Mouse (Mus musculus): ENCODE results near the gene Zfp3.

Zfp3 gene

DNA sequence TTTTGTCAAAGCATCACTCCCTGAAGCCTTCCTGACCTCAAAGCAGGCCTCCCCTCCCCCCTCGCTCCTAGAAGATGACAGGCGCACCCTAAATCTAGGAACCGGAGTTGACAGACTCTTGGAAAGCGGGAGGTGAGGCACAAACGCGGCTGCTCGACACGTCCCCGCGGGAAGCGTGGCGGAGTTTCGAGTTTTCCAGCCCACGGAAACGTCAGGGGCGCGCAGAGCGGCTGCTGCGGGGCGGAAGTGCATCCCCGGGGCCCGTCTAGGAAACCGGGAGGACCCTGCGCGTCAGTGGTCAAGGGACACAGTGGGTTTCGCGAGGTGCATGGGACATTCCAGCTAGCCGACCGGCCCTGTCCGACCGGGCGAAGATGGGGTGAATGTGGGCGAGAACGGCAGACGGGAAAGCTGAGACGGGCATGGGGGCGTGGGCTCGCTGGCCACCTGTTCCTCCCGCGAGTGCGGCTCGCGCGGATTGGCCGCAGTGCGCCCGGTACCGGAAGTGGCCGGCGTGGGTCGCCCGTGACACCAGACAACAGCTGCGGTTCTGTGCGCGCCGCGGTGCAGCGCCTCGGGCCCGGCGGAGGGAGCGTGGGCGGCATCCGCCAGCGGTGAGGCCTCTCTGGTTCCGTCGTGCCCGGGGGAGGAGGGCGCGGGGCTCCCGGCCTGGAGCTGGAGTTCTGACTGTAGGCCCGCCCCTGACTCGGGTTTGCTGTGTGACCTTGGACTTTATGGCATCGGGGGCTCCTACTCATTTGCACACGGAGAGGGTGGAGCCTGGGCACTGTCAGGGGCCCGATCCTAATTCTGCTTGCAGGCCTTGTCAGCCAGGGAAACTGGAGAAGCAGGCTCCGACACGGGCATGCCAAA lies at the start of gene Zfp3:
Zfp3 (plus strand) TSS at position 274 of the 873 bp plus-strand sequence.
- in situ Hi-C loops (cut with MboI; ENCODE audit: low pct_unique_long_range_greater_than_20kb in 1 of 2, low sequenced_read_pairs in 2 of 2, unreplicated experiment in 1 of 2): no loop called here

DNA sequence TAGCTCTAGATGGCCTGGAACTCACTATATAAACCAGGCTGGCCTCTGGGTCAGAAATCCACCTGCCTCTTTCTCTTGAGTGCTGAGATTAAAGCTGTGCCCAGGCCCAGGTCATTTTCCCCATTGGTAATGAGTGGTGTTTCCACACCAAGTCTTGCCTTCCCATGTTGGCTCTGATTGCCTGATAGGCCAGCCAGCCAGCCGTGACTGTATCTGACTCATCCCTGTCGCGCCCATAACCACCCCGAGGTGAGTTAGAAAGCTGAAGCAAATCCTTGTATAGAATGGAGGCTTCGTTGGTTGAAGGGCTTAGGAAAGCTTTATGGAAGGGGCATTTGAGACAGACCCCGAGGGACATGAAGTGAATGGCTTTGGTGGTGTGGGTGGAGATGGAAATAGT lies 48.2 kb upstream of the Zfp3 start:
- in situ Hi-C loops (cut with MboI; ENCODE audit: low pct_unique_long_range_greater_than_20kb in 1 of 2, low sequenced_read_pairs in 2 of 2, unreplicated experiment in 1 of 2): no loop called here

DNA sequence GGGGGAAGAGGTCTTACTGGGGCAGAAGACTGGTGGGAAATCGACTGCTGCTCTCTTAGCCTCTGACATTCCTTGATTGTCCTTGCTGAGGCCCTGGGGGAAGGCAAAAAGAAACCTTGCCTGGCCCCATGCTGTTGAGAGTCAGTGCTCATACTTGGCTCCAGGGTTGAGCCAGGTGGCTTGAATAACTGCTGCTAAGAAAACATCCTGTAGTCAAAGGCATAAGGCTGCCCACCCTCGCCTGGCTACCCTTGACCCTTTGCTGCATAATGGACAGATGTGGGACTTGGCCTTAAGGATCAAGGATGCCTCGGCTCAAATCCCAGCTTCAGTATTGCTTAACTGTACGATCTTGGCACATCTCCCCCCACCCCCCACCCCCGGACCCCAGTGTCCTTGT lies 45.5 kb upstream of the Zfp3 start:
- in situ Hi-C loops (cut with MboI; ENCODE audit: low pct_unique_long_range_greater_than_20kb in 1 of 2, low sequenced_read_pairs in 2 of 2, unreplicated experiment in 1 of 2): no loop called here

- in situ Hi-C loops (cut with MboI; ENCODE audit: low pct_unique_long_range_greater_than_20kb in 1 of 2, low sequenced_read_pairs in 2 of 2, unreplicated experiment in 1 of 2): no loop called here
Measured at GRCm38 (mm10) chr11:70720567-70720966, 43.4 kb upstream of the Zfp3 start.

DNA sequence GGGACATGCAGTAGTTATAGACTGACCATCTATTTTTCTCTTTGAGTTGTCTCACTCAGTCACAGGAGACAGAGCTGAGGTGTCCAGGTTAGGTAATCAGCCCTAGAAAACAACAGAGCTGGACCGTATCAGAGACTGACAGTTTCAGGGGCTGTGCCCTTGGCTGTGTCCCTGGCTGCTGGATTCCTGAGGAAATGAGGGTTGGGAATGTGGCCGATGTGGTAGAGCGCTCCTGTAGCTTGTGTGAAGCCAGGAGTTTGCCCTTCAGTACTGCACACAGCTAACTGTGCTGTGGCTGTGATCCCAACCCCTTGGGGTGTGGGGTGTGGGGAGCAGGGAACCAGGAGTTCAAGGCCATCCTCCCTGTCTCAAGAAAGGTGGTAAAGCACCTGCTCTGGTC lies 42.9 kb upstream of the Zfp3 start:
- in situ Hi-C loops (cut with MboI; ENCODE audit: low pct_unique_long_range_greater_than_20kb in 1 of 2, low sequenced_read_pairs in 2 of 2, unreplicated experiment in 1 of 2): no loop called here

DNA sequence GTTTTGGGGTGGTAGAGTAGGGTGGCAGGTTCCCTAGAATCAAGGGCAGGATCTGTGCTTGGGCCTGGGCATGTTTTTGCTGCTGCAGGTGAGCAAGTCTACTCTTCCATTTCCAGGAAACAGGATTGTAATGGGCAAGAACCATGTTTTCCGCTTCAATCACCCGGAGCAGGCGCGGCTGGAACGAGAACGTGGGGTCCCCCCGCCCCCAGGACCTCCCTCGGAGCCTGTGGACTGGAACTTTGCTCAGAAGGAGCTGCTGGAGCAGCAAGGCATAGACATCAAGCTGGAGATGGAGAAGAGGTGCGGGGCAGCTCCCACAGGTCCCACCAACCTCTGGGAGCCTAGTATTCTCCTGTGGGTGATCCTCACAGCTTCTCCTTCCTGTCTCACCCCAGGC lies 39.3 kb upstream of the Zfp3 start:
- in situ Hi-C loops (cut with MboI; ENCODE audit: low pct_unique_long_range_greater_than_20kb in 1 of 2, low sequenced_read_pairs in 2 of 2, unreplicated experiment in 1 of 2): no loop called here

- in situ Hi-C loops (cut with MboI; ENCODE audit: low pct_unique_long_range_greater_than_20kb in 1 of 2, low sequenced_read_pairs in 2 of 2, unreplicated experiment in 1 of 2): no loop called here
Measured at GRCm38 (mm10) chr11:70726585-70726984, 37.4 kb upstream of the Zfp3 start.

DNA sequence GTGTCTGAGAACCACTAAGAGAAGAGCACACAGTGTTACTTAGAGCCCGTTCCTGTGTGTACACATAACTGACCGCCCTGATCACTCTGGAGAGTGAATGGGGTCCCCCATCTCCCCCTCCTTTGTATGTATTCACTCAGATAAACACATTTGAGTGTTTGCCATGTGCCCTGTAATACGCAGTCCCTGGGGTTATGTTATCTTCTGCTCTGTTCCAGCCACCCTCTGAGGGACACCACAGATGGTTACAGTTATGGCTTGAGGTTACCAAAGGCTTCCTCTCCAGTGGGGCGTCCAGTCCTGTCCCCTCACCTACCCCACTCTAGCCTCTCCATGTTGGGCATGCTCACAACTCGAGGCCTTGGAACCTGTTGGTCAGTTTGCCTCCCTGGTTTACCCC lies 36.6 kb upstream of the Zfp3 start:
- in situ Hi-C loops (cut with MboI; ENCODE audit: low pct_unique_long_range_greater_than_20kb in 1 of 2, low sequenced_read_pairs in 2 of 2, unreplicated experiment in 1 of 2): no loop called here

DNA sequence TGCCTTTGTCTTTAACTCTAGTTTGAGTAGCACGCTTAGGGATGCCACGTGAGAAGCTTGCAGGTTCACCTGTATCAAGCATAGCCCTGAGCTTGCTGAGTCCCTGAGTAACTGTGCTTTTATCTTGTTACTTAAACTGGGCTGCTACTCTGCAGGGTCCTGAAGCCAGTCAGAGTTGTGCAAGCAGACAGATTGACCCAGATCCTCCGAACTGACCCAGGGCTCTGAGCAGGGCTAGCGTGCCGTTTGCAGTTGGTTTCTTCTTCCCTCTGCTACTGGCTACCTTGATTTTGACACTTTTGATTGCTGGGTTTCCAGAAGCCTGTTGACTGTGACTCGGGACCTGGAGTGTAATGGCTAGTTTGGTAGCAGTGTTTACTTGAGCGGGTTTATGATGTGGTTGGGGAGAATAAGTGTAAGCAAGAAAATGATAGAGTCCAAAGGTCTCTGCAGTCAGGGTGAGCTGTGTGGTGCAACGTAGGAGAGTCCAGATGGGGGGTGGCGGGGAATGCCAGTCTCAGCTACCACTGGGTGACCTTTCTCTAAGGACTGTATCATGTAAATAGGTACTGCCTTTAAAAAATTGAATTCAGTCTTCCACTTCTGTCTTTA lies 33.5 kb upstream of the Zfp3 start:
- in situ Hi-C loops (cut with MboI; ENCODE audit: low pct_unique_long_range_greater_than_20kb in 1 of 2, low sequenced_read_pairs in 2 of 2, unreplicated experiment in 1 of 2): no loop called here

GRCm38 (mm10) chr11:70731178-70731577 lies 32.8 kb upstream of the Zfp3 start:
- in situ Hi-C loops (cut with MboI; ENCODE audit: low pct_unique_long_range_greater_than_20kb in 1 of 2, low sequenced_read_pairs in 2 of 2, unreplicated experiment in 1 of 2): no loop called here

- in situ Hi-C loops (cut with MboI; ENCODE audit: low pct_unique_long_range_greater_than_20kb in 1 of 2, low sequenced_read_pairs in 2 of 2, unreplicated experiment in 1 of 2): no loop called here
Measured at GRCm38 (mm10) chr11:70733256-70733655, 30.8 kb upstream of the Zfp3 start.

GRCm38 (mm10) chr11:70737749-70738148 lies 26.3 kb upstream of the Zfp3 start:
- in situ Hi-C loops (cut with MboI; ENCODE audit: low pct_unique_long_range_greater_than_20kb in 1 of 2, low sequenced_read_pairs in 2 of 2, unreplicated experiment in 1 of 2): no loop called here

- in situ Hi-C loops (cut with MboI; ENCODE audit: low pct_unique_long_range_greater_than_20kb in 1 of 2, low sequenced_read_pairs in 2 of 2, unreplicated experiment in 1 of 2): no loop called here
Measured at GRCm38 (mm10) chr11:70741603-70742002, 22.4 kb upstream of the Zfp3 start.

- in situ Hi-C loops (cut with MboI; ENCODE audit: low pct_unique_long_range_greater_than_20kb in 1 of 2, low sequenced_read_pairs in 2 of 2, unreplicated experiment in 1 of 2): no loop called here
Measured at GRCm38 (mm10) chr11:70742117-70742516, 21.9 kb upstream of the Zfp3 start.

DNA sequence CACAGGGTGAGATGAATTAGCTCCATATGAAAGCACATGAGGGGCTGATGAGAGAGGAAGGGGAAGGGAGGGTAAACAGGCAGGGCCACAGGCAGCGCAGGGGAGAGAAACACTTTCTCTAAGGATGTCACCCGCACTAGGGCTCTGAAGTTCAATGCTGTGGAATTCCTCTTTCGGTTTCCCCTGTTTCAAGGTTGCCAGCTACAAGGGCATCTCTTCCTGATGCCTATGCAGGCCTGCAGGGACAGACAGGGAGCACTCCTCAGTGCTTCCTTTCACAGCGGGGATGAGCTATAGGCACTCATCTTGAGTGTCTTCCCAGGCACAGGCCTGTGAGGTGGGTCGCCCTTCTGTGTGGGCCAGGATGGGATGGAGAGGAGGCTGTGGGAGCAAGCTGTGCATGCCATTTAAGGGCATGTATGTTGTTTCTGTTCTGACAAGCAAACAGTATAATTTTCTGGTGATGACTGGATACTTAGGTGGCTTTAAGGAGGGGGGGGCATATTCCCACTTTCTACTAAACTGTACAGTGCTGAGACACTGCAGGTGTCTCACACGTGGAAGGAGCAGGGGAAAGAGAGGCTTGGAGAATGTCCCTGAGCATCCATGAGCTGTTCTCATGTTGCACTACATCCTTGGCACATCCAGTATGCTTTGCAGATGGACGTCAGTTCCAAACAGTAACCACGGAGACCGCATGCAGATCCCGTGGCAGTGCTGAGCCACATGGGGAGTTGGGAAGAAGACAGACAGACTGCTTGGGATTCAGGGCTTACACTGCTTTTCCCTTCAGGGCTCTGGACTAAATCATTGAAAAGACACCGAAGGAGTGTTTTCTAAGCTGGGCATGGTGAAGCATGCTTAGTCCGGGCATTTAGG lies 21.2 kb upstream of the Zfp3 start:
- in situ Hi-C loops (cut with MboI; ENCODE audit: low pct_unique_long_range_greater_than_20kb in 1 of 2, low sequenced_read_pairs in 2 of 2, unreplicated experiment in 1 of 2): no loop called here

DNA sequence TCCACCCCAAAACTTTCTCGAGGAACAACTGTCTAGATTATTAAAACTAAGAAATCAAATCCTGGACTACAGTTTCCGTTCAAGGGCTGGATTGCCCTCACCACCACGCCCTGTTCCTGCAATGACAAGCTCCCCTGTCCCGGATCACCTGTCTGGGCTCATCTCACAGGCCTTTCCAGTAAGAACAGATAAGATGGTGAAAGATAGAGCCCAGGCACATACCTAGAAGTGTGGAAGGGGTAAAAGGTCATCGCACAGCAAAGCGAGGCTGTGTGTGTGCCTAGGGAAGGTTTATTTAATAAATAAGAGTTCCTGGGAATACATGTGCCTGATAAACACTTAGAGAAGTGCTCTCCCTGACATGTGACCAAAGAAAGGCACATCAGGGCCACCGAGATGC lies 18.4 kb upstream of the Zfp3 start:
- in situ Hi-C loops (cut with MboI; ENCODE audit: low pct_unique_long_range_greater_than_20kb in 1 of 2, low sequenced_read_pairs in 2 of 2, unreplicated experiment in 1 of 2): no loop called here

DNA sequence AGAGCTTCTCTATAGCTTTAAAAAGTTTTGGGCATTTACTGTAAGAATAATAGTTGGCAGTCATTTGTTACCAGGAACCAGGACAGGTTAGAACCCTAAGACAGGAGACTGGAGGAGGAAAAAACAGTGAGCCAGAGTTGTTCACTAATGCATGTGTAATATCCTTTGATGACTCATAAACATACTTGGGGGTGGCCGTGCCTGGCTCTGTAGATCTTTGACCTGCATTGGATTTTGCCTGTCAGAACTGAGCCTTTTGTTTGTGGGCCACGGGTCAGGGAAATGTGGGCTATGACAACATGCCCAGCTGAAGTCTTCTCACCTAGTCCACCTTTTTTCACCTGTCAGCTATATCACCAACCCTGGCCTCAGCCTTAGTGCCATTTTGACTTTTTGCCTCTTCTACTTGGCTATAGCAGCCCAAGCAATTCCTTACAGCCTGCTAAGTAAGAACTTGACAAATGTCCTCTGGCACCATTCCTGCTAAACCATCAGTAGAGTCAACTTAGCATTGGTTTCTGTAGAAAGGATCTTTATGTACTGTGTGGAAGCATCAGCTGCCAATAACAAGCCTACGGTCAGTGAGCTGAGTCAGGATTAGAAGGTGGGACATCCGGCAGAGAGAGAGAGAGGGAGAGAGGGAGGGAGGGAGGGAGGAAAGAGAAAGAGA lies 16.0 kb upstream of the Zfp3 start:
- in situ Hi-C loops (cut with MboI; ENCODE audit: low pct_unique_long_range_greater_than_20kb in 1 of 2, low sequenced_read_pairs in 2 of 2, unreplicated experiment in 1 of 2): no loop called here

- in situ Hi-C loops (cut with MboI; ENCODE audit: low pct_unique_long_range_greater_than_20kb in 1 of 2, low sequenced_read_pairs in 2 of 2, unreplicated experiment in 1 of 2): loop anchor here in 1 of 2 experiments (5.0 to 10.0 kb wide), 2 partner anchors 120 to 248 kb away; partner anchors contain the start of gene Tm4sf5
Measured at GRCm38 (mm10) chr11:70752337-70753017, 11.5 kb upstream of the Zfp3 start.

All from mouse embryonic stem cell (cell line).